Mouse (Mus musculus) hindbrain, embryonic 12.5 days (tissue): ENCODE results near the gene Rpl26. TPM values are rescaled to one million over a fixed set of nuclear protein-coding genes. Genes with fewer than 3 reads are reported as not detected.

Experiments used
- ATAC-seq: fragments of 200-750 bp; cut with Nextera tagmentation; 2 replicates; pipeline ENCODE4 v1.8.0; 2017; ENCODE audit warnings: moderate TSS enrichment; ENCODE audit not compliant: low FRiP score
- H3K27ac ChIP-seq: fragments of 300-500 bp; sonication (generic); 2 replicates; pipeline ENCODE4 v1.5.1; 2016; ENCODE audit warnings: mild to moderate bottlenecking
- H3K27me3 ChIP-seq: fragments of 300-500 bp; sonication (generic); 2 replicates; pipeline ENCODE4 v1.6.1; 2016; ENCODE audit warnings: mild to moderate bottlenecking
- H3K36me3 ChIP-seq: fragments of 300-500 bp; sonication (generic); 2 replicates; pipeline ENCODE4 v1.6.1; 2016; ENCODE audit warnings: mild to moderate bottlenecking
- H3K4me1 ChIP-seq: fragments of 300-500 bp; sonication (generic); 2 replicates; pipeline ENCODE4 v1.6.1; 2016
- H3K4me2 ChIP-seq: fragments of 300-500 bp; sonication (generic); replicated peaks from 2 replicates; pipeline ENCODE4 v1.6.1; 2016; ENCODE audit warnings: mild to moderate bottlenecking
- H3K4me3 ChIP-seq: fragments of 300-500 bp; sonication (generic); 2 replicates; pipeline ENCODE4 v1.5.1; 2016; ENCODE audit warnings: mild to moderate bottlenecking
- H3K9ac ChIP-seq: fragments of 300-500 bp; sonication (generic); 2 replicates; pipeline ENCODE4 v1.6.1; 2016; ENCODE audit warnings: mild to moderate bottlenecking, moderate library complexity
- H3K9me3 ChIP-seq: fragments of 300-500 bp; sonication (generic); replicated peaks from 2 replicates; pipeline ENCODE4 v1.6.1; 2016; ENCODE audit warnings: mild to moderate bottlenecking
- WGBS: fragments of 180-500 bp; shearing (Covaris S2); methylation state at CpG from one replicate; pipeline ENCODE4 v1.1.7; 2016; 5-methylcytosine and 5-hydroxymethylcytosine counted together
- polyA plus RNA-seq: library from polyadenylated mRNA; unstranded; fragments of >200 nt; fragmentation: Nextera tagmentation; extraction: Ambion mirVana; gene quantifications from 2 replicates; pipeline ENCODE4 v1.2.1, GENCODE M21; 2016

Rpl26 gene
- polyA plus RNA-seq, 1 experiment from 2014 or later = 749 TPM

- H3K27ac ChIP-seq = no peak overlapping the region
- H3K36me3 ChIP-seq = no peaks in the 10 kb centered on the region
- no peak overlapping the region for H3K4me2 ChIP-seq
- H3K9me3 ChIP-seq = no peaks in the 10 kb centered on the region
- H3K4me3 ChIP-seq = no peak overlapping the region
- 89% methylated on average over 9 of the region's 9 CpGs for WGBS
- no peaks in the 10 kb centered on the region for H3K4me1 ChIP-seq
- no peaks in the 10 kb centered on the region for H3K27me3 ChIP-seq
- no peak overlapping the region for H3K9ac ChIP-seq
- ATAC-seq = no peak
These were observed 30.1 kb upstream of the Rpl26 start for GRCm38 (mm10) chr11:68871277-68871676.

DNA sequence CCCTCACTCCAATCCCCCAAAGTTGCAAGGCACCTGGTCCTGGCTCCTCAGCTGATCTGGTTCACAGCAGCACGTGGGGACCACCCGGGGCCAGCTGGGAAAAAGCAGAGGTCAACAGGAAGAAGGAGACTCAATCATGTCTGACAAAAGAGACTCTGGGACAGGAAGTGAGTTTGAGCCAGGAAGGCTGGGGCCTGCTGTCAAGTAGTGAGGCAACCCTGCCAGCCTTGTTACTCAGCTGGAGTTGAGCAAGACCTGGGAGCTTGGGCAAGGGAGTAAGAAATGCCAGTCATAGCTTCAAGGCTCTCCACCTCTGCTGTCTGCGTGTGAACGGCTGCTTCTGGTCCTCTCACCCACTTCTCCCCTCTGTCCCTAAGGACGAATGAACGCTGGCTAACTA, 29.6 kb upstream of the Rpl26 start, which contains the start of gene Ndel1:
Ndel1 (minus strand) TSS at position 111 of the 400 bp plus-strand sequence.
- Histone ChIP-seq H3K36me3 (no peaks in the 10 kb centered on the region), H3K4me2 (no peak within 1 kb of the TSS), H3K4me3 (no peak within 1 kb of the TSS), H3K27me3 (no peaks in the 10 kb centered on the region), H3K27ac (no peak within 1 kb of the TSS), H3K9me3 (no peaks in the 10 kb centered on the region), H3K9ac (no peak within 1 kb of the TSS), H3K4me1 (no peaks in the 10 kb centered on the region)
- no peak for ATAC-seq
- 68% methylated on average over 6 of the region's 6 CpGs for WGBS

DNA sequence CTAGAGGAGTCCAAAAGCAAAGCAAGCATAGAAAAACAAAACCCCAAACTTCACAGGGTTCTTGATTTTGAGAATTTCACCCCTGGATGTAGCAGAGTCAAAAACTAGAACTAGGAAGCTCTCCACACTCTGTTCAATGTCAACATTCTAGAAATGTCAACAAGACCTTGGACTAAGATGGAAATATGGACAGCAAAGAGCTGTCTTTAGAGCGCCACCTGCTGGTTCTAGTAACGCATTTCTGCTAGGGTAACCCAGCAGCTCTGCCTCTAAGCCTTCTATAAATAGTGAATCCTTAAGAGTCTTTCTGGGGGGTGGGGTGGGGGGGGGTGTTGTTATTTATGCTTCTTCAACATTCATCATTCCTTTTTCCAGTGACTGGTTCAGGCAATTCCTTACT, 26.5 kb upstream of the Rpl26 start:
- Histone ChIP-seq H3K4me2 (no peak overlapping the region), H3K36me3 (no peaks in the 10 kb centered on the region), H3K9me3 (no peaks in the 10 kb centered on the region), H3K9ac (no peak overlapping the region), H3K4me1 (no peaks in the 10 kb centered on the region), H3K4me3 (no peak overlapping the region), H3K27me3 (no peaks in the 10 kb centered on the region), H3K27ac (no peak overlapping the region)
- no peak for ATAC-seq
- WGBS = 0% methylated on average over 2 of the region's 2 CpGs

DNA sequence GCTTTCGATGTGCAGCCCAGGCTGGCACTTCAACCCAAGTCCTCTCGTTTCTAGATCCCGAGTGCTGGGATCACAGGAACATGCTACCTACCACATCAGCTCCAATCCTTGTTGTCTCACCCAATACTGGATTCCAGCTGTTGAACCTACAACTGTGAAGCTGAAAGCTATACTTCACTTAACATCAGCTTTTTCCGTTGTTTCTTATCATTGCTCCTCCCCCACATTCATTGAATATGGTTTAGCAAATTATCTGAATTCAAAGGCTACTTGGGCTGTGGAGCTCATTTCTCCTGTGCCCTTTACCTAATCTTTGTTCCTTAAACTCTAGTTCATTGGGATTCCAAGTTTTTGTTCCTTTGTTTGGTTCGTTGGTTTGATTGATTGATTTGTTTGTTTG, 22.6 kb upstream of the Rpl26 start:
- H3K27ac ChIP-seq = no peak overlapping the region
- H3K4me1 ChIP-seq = no peaks in the 10 kb centered on the region
- H3K9me3 ChIP-seq = no peaks in the 10 kb centered on the region
- H3K27me3 ChIP-seq = no peaks in the 10 kb centered on the region
- 90% methylated on average over 5 of the region's 5 CpGs for WGBS
- H3K4me3 ChIP-seq = no peak overlapping the region
- H3K36me3 ChIP-seq = no peaks in the 10 kb centered on the region
- H3K9ac ChIP-seq = no peak overlapping the region
- H3K4me2 ChIP-seq = no peak overlapping the region
- no peak for ATAC-seq

GRCm38 (mm10) chr11:68882107-68882506, 19.3 kb upstream of the Rpl26 start:
- Histone ChIP-seq H3K4me1 (no peaks in the 10 kb centered on the region), H3K27ac (no peak overlapping the region), H3K4me2 (no peak overlapping the region), H3K9me3 (no peaks in the 10 kb centered on the region), H3K36me3 (no peaks in the 10 kb centered on the region), H3K27me3 (no peaks in the 10 kb centered on the region), H3K9ac (no peak overlapping the region), H3K4me3 (no peak overlapping the region)
- ATAC-seq = no peak
- WGBS = 31% methylated on average over 14 of the region's 14 CpGs

DNA sequence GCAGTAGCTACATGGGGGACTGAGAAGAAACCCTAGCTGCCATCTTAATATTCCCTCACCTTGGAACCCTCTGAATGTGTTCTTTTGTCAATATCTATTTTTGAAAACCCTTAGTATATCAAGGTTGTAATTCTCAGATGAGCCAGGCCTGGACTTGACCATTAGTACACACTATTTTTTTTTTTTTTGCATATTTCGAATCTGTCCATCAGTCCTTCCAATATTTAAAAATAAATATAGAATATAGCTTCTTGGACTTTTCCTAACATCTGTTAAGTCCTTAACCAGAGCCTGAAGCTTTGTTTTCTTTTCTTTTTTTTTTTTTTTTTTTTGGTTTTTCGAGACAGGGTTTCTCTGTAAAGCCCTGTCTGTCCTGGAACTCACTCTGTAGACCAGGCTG, 17.5 kb upstream of the Rpl26 start:
- no peaks in the 10 kb centered on the region for H3K4me1 ChIP-seq
- no peaks in the 10 kb centered on the region for H3K27me3 ChIP-seq
- no peak overlapping the region for H3K9ac ChIP-seq
- no peak overlapping the region for H3K4me2 ChIP-seq
- H3K9me3 ChIP-seq = no peaks in the 10 kb centered on the region
- H3K27ac ChIP-seq = no peak overlapping the region
- no peak overlapping the region for H3K4me3 ChIP-seq
- 76% methylated on average over 2 of the region's 2 CpGs for WGBS
- no peak for ATAC-seq
- no peaks in the 10 kb centered on the region for H3K36me3 ChIP-seq

DNA sequence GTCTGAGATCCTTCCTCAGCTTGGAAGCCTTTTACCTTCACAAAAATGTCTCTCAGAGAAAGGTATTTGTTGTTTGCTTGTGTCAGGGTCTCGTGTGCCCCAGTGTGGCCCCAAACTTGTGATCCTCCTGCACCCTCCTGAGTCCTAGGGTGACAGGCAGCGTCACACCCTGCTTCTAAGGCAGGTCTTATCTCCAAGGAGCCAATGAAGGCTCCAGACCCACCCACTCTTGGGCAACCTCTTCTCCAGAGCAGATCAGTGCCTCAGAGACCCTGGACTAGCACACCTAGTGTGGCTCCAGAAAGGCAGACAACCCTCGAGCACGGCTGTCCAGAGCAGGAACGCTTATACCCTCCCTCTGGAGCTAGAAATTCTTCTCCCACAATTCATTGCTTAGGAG, 17.0 kb upstream of the Rpl26 start:
- Histone ChIP-seq H3K4me2 (no peak overlapping the region), H3K27me3 (no peaks in the 10 kb centered on the region), H3K36me3 (no peaks in the 10 kb centered on the region), H3K9me3 (no peaks in the 10 kb centered on the region), H3K9ac (no peak overlapping the region), H3K4me1 (no peaks in the 10 kb centered on the region), H3K4me3 (no peak overlapping the region), H3K27ac (no peak overlapping the region)
- WGBS = 80% methylated on average over 5 of the region's 5 CpGs
- ATAC-seq = no peak

- ATAC-seq = no peak
- Histone ChIP-seq H3K9me3 (no peaks in the 10 kb centered on the region), H3K4me1 (no peaks in the 10 kb centered on the region), H3K9ac (no peak overlapping the region), H3K4me2 (no peak overlapping the region), H3K36me3 (no peaks in the 10 kb centered on the region), H3K27ac (no peak overlapping the region), H3K27me3 (no peaks in the 10 kb centered on the region), H3K4me3 (no peak overlapping the region)
- WGBS = 78% methylated on average over 5 of the region's 5 CpGs
These were observed 15.3 kb upstream of the Rpl26 start for GRCm38 (mm10) chr11:68886091-68886490.

- 35% methylated on average over 6 of the region's 6 CpGs for WGBS
- Histone ChIP-seq H3K9me3 (no peaks in the 10 kb centered on the region), H3K36me3 (no peaks in the 10 kb centered on the region), H3K4me3 (no peak within 1 kb of the TSS), H3K27ac (no peak within 1 kb of the TSS), H3K4me1 (no peaks in the 10 kb centered on the region), H3K27me3 (no peaks in the 10 kb centered on the region), H3K9ac (no peak within 1 kb of the TSS), H3K4me2 (no peak within 1 kb of the TSS)
- no peak for ATAC-seq
These were observed 13.1 kb upstream of the Rpl26 start, which contains the start of gene Rnf222 for GRCm38 (mm10) chr11:68888253-68888652. Gene Rnf222 (plus strand): TSS chr11:68888553.

DNA sequence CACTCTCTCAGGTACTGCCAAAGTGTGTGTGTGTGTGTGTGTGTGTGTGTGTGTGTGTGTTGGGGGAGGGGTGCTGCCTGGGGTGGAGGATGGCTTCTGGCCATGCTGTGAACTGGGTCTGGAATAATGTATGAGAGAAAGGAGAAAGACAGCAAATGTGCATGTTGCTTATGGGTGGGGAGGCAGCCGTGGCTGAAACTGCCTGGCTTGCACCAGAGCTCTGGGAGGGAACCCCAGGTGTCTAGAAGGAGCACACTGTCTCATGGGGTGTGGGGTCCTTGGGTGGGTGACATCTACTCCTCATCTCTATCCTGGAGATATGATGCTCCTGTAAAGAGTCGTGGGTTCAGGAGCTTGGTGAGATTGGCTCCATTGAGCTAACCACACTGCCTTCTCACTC, 12.7 kb upstream of the Rpl26 start:
- H3K9ac ChIP-seq = no peak overlapping the region
- no peaks in the 10 kb centered on the region for H3K9me3 ChIP-seq
- H3K4me3 ChIP-seq = no peak overlapping the region
- H3K36me3 ChIP-seq = no peaks in the 10 kb centered on the region
- no peak overlapping the region for H3K27ac ChIP-seq
- no peak overlapping the region for H3K4me2 ChIP-seq
- no peak for ATAC-seq
- H3K27me3 ChIP-seq = no peaks in the 10 kb centered on the region
- WGBS = 73% methylated on average over 2 of the region's 2 CpGs
- H3K4me1 ChIP-seq = no peaks in the 10 kb centered on the region

DNA sequence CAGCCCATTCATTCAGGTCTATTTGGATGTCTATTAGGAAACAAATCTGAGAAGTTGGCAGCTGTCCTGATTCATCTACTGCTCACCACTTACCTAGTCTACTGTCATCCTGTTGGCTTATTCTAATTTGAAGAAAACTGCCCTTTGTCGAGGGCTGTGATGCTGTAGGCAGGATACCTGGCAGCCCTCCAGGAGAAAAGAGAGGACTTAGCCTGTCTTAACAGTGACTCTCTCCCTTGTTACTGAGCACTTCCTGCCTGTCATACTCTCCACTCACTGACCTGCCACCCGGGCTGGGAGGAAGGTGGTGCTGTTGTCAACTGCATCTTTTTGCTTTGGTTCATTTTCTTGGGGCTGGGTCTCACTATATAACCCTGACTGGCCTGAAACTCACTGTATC, 10.8 kb upstream of the Rpl26 start:
- no peaks in the 10 kb centered on the region for H3K27me3 ChIP-seq
- no peak for ATAC-seq
- H3K27ac ChIP-seq = no peak overlapping the region
- H3K36me3 ChIP-seq = no peaks in the 10 kb centered on the region
- H3K4me2 ChIP-seq = no peak overlapping the region
- H3K4me3 ChIP-seq = no peak overlapping the region
- WGBS = 71% methylated on average over 2 of the region's 2 CpGs
- no peaks in the 10 kb centered on the region for H3K9me3 ChIP-seq
- H3K4me1 ChIP-seq = no peaks in the 10 kb centered on the region
- no peak overlapping the region for H3K9ac ChIP-seq

- Histone ChIP-seq H3K27me3 (no peaks in the 10 kb centered on the region), H3K27ac (no peak overlapping the region), H3K36me3 (no peaks in the 10 kb centered on the region), H3K4me3 (no peak overlapping the region), H3K4me2 (no peak overlapping the region), H3K9ac (no peak overlapping the region), H3K9me3 (no peaks in the 10 kb centered on the region), H3K4me1 (no peaks in the 10 kb centered on the region)
- WGBS = 83% methylated on average over 5 of the region's 5 CpGs
- ATAC-seq = no peak
These were observed 9.6 kb upstream of the Rpl26 start for GRCm38 (mm10) chr11:68891823-68892222.

GRCm38 (mm10) chr11:68892233-68892832, 9.1 kb upstream of the Rpl26 start:
- Histone ChIP-seq H3K4me3 (no peak overlapping the region), H3K9ac (no peak overlapping the region), H3K27me3 (no peaks in the 10 kb centered on the region), H3K27ac (no peak overlapping the region), H3K36me3 (no peaks in the 10 kb centered on the region), H3K4me1 (no peaks in the 10 kb centered on the region), H3K9me3 (no peaks in the 10 kb centered on the region), H3K4me2 (no peak overlapping the region)
- WGBS = 76% methylated on average over 15 of the region's 15 CpGs
- ATAC-seq = no peak
